Mouse (Mus musculus): Measurements from ENCODE around the gene Ldb2. TPM values are rescaled to one million over a fixed set of nuclear protein-coding genes. Genes with fewer than 3 reads are reported as not detected.

Gene Ldb2
- polyA plus RNA-seq, 1 experiment from 2014 or later: 14.4 TPM

GRCm38 (mm10) chr5:44473857-44474762 is 325.4 kb downstream of the Ldb2 start:
- H3K9me3 ChIP-seq (ENCODE audit: control insufficient read depth, low read length): no peaks in the 10 kb centered on the region
- no peak overlapping the region for H3K4me2 ChIP-seq (ENCODE audit: low read length)
- no peak overlapping the region for H3K4me3 ChIP-seq (ENCODE audit: control insufficient read depth in 1 of 2, insufficient read depth in 1 of 2, low read depth in 1 of 2, low read length in 2 of 2)
- 0 out of 2 replicates have a peak, but pooled peaks cover under 1% of the 10 kb centered on the region for H3K27me3 ChIP-seq (ENCODE audit: control insufficient read depth, insufficient read depth, low read length)
- no peaks in the 10 kb centered on the region for H3K36me3 ChIP-seq (ENCODE audit: control insufficient read depth, insufficient read depth, low read length)
- WGBS: 80% methylated on average over 10 of the region's 10 CpGs
- no peaks in the 10 kb centered on the region for H3K4me1 ChIP-seq (ENCODE audit: control insufficient read depth in 2 of 2, insufficient read depth in 2 of 2, low read length in 2 of 2)
- no peak overlapping the region for H3K27ac ChIP-seq (replicated peaks in 1 of 2; ENCODE audit: control insufficient read depth in 1 of 2, insufficient read depth in 1 of 2, low read depth in 2 of 2, low read length in 2 of 2)
- no peak overlapping the region for H3K9ac ChIP-seq (ENCODE audit: low read length)
- ATAC-seq (ENCODE audit: insufficient number of reproducible peaks, insufficient read depth, low FRiP score, low read depth): no peak

- Histone ChIP-seq H3K4me2 (ENCODE audit: low read length) (no peak overlapping the region), H3K9ac (ENCODE audit: low read length) (no peak overlapping the region), H3K4me3 (ENCODE audit: control insufficient read depth in 1 of 2, insufficient read depth in 1 of 2, low read depth in 1 of 2, low read length in 2 of 2) (no peak overlapping the region), H3K27me3 (ENCODE audit: control insufficient read depth, insufficient read depth, low read length) (0 out of 2 replicates have a peak, but pooled peaks cover 3% of the 10 kb centered on the region), H3K4me1 (ENCODE audit: control insufficient read depth in 2 of 2, insufficient read depth in 2 of 2, low read length in 2 of 2) (no peaks in the 10 kb centered on the region), H3K36me3 (ENCODE audit: control insufficient read depth, insufficient read depth, low read length) (no peaks in the 10 kb centered on the region), H3K9me3 (ENCODE audit: control insufficient read depth, low read length) (no peaks in the 10 kb centered on the region), H3K27ac (replicated peaks in 1 of 2; ENCODE audit: control insufficient read depth in 1 of 2, insufficient read depth in 1 of 2, low read depth in 2 of 2, low read length in 2 of 2) (no peak overlapping the region)
- WGBS: 74% methylated on average over 4 of the region's 4 CpGs
- ATAC-seq (ENCODE audit: insufficient number of reproducible peaks, insufficient read depth, low FRiP score, low read depth): no peak
Observed at GRCm38 (mm10) chr5:44465238-44465637, 334.2 kb downstream of the Ldb2 start.
